Mouse (Mus musculus) G1E (cell line): ENCODE measurements around the gene Edc3. TPM values are rescaled to one million over a fixed set of nuclear protein-coding genes. Genes with fewer than 3 reads are reported as not detected.

ENCODE experiments used
- ATAC-seq: 2 replicates; pipeline ENCODE4 v1.8.0; 2016; ENCODE audit warnings: mild to moderate bottlenecking; ENCODE audit not compliant: insufficient number of reproducible peaks, poor library complexity, low FRiP score, severe bottlenecking; ENCODE audit errors: extremely low read depth
- DNase-seq: peaks from one replicate; pipeline ENCODE4 v3.0.0; 2012; ENCODE audit warnings: low spot score
- H3K27me3 ChIP-seq: 2 replicates; pipeline ENCODE4 v1.6.1; 2012; ENCODE audit warnings: mild to moderate bottlenecking, low read length, inconsistent platforms; ENCODE audit not compliant: insufficient read depth
- H3K36me3 ChIP-seq: replicated peaks from 2 replicates; pipeline ENCODE3; 2012; ENCODE audit warnings: mild to moderate bottlenecking, inconsistent platforms
- H3K4me1 ChIP-seq: 2 replicates; pipeline ENCODE4 v1.6.1; 2012; ENCODE audit warnings: low read depth, low read length, inconsistent platforms, mixed read lengths; ENCODE audit not compliant: insufficient read depth
- H3K4me3 ChIP-seq: 2 replicates; pipeline ENCODE4 v1.5.1; 2012; ENCODE audit warnings: low read depth, mild to moderate bottlenecking, inconsistent platforms, low read length, moderate library complexity, mixed read lengths
- H3K9me3 ChIP-seq: replicated peaks from 2 replicates; pipeline ENCODE4 v1.6.1; 2012; ENCODE audit warnings: inconsistent platforms
- CTCF ChIP-seq: IDR thresholded peaks from 2 replicates; pipeline ENCODE4 v1.5.1; 2012; ENCODE audit warnings: low read depth, low read length, inconsistent platforms, mixed read lengths
- GATA1 ChIP-seq: IDR thresholded peaks from 2 replicates; pipeline ENCODE4 v1.6.1; 2012; ENCODE audit warnings: borderline replicate concordance, low read length, inconsistent platforms, mixed read lengths
- GATA2 ChIP-seq: IDR thresholded peaks from 2 replicates; pipeline ENCODE4 v1.6.1; 2012; ENCODE audit warnings: low read depth, low read length, inconsistent platforms, borderline replicate concordance
- POLR2AphosphoS5 ChIP-seq: IDR thresholded peaks from 2 replicates; pipeline ENCODE4 v1.6.1; 2012; ENCODE audit warnings: low read depth, low read length, inconsistent platforms; ENCODE audit not compliant: insufficient replicate concordance
- TAL1 ChIP-seq: conservative IDR thresholded peaks from 2 replicates; pipeline ENCODE4 v1.6.1; 2012; ENCODE audit warnings: low read depth, low read length, inconsistent platforms, mixed read lengths
- polyA plus RNA-seq: library from polyadenylated mRNA; stranded (reverse); fragments of >175 nt; gene quantifications from 2 replicates; pipeline ENCODE4 v1.2.3, GENCODE M21; 2012
- total RNA-seq, 2 experiments: library from RNA; stranded (forward) in 1 of 2; stranded (reverse) in 1 of 2; fragments of 200-1000 nt in 1 of 2; fragments of >200 nt in 1 of 2; fragmentation: Nextera tagmentation in 1 of 2; gene quantifications; 2 replicates each; pipeline ENCODE4 v1.2.3; 2014 to 2017

The Edc3 gene
- total RNA-seq (2014; fragmentation: Nextera tagmentation) (11.6 and 13.2 TPM in 2 replicates), total RNA-seq (2017) (5.7 and 5.9 TPM in 2 replicates), polyA plus RNA-seq (9.5 and 9.8 TPM in 2 replicates)

DNA sequence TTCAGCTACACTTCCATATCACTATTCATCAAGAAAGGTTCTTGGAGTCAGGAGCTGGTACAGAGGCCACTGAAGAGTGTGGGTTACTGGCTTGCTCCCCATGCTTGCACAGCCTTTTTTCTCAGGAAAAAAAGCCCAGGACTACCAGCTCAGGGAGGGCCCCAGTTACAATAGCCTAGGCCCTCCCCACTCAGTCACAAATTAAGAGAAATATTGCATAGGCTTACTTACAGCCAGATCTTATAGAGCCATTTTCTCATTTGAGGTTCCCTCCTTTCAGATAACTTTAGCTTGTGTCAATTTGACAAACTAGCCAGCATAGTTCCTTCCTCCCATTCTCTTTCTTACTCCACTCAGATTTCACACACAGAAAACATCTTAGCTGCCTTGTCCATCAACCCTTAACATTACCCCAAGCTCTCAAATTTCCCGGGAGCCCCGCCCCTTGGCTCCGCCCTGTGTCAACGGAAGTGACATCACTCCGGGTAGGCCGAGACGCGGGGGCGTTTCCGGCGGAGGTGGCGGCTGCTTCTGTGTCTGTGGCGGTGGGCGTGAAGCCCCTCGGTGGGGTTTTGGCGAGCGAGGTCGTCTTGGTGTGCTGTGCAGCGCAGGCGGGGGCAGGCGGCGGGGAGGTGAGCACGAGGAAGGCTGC is at the start of gene Edc3:
Edc3 (plus strand) TSS at position 473 of the 652 bp plus-strand sequence.
- Histone ChIP-seq H3K9me3 (0 out of 2 replicates have a peak, but pooled peaks cover 3% of the 10 kb centered on the region), H3K4me1 (peaks cover 25% of the 10 kb centered on the region), H3K4me3 (peak within 1 kb of the TSS; percentile 96), H3K27me3 (peaks cover 8% of the 10 kb centered on the region), H3K36me3 (peaks cover 23% of the 10 kb centered on the region)
- ATAC-seq (peak; percentile 68), DNase-seq (peak; percentile 95)
- no peak for TF ChIP-seq POLR2AphosphoS5
- no peak for TF ChIP-seq GATA2
- TF ChIP-seq CTCF, result no peak
- TF ChIP-seq GATA1, result no peak
- TF ChIP-seq TAL1, result no peak

DNA sequence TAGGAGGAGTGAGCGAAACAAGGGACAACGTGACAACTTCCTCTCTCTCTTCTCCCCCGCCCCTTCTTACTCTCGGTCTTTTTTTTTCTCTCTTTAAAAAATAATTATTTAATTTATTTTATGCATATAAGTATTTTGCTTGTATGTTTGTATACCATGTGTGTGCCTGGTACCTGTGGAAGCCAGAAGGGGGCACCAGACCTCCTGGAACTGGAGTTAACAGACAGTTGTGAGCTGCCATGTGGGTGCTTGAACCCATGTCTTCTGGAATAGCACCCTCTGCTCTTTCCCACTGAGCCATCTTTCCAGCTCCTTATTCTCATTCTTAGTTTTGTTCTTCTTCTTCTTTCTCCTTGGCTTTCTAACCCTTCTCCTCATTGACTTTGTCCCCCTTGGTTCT is 49.4 kb upstream of the Edc3 start:
- Histone ChIP-seq H3K9me3 (no peaks in the 10 kb centered on the region), H3K27me3 (peaks cover 13% of the 10 kb centered on the region), H3K36me3 (no peaks in the 10 kb centered on the region), H3K4me1 (peaks cover 23% of the 10 kb centered on the region), H3K4me3 (no peak overlapping the region)
- DNase-seq, result no peak
- no peak for ATAC-seq
- no peak for TF ChIP-seq GATA2
- TF ChIP-seq GATA1, result no peak
- no peak for TF ChIP-seq TAL1
- no peak for TF ChIP-seq POLR2AphosphoS5
- TF ChIP-seq CTCF, result no peak

DNA sequence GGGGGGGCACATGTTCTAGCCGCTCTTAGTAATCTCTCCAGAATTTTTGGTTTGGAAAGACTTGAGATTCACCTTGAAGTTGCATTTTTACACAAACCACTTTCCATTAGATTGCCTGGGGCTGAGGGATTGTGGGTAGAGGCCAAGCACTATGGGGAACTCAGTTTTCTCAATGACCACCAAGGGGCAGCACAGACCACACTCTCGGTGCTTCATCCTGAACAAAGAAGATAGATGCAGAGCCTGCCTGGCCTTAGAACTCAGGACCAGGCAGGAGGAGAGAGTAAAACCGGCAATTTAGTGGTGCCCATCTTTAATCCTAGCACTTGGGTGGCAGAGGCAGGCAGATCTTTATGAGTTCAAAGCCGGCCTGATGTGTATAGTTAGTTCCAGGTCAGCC is 48.6 kb upstream of the Edc3 start:
- peaks cover 13% of the 10 kb centered on the region for H3K27me3 ChIP-seq
- peak; percentile 50; the same call in 1 of the 2 replicates for TF ChIP-seq CTCF
- TF ChIP-seq TAL1, result no peak
- TF ChIP-seq GATA2, result no peak
- H3K4me3 ChIP-seq, result no peak overlapping the region
- no peak for ATAC-seq
- peak; percentile 47 for DNase-seq
- peaks cover 22% of the 10 kb centered on the region for H3K4me1 ChIP-seq
- H3K36me3 ChIP-seq, result no peaks in the 10 kb centered on the region
- H3K9me3 ChIP-seq, result no peaks in the 10 kb centered on the region

DNA sequence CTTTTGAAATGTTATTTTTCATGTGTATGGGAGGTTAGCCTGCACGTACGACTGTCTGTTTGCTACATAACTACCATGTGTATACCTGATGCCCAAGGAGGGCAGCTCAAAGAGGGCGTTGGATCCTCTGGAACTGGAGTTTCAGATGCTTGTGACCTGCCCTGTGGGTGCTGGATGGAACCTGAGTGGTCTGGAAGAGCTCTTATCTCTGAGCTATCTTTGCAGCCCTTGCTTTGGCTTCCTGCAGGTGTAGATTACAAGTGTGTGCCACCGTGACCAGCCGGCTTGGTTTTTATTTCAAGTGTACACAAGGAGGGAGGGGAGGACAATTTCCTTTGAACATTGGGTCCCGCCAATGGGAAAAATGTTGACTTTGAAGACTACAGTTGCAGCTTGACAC is 47.8 kb upstream of the Edc3 start:
- DNase-seq, result no peak
- ATAC-seq, result no peak
- Histone ChIP-seq H3K4me3 (no peak overlapping the region), H3K4me1 (peaks cover 22% of the 10 kb centered on the region), H3K36me3 (no peaks in the 10 kb centered on the region), H3K27me3 (peaks cover 13% of the 10 kb centered on the region), H3K9me3 (no peaks in the 10 kb centered on the region)
- TF ChIP-seq POLR2AphosphoS5 (no peak), TAL1 (0 out of 2 replicates have a peak, but pooled peaks have one; percentile 18), CTCF (no peak), GATA1 (no peak)

DNA sequence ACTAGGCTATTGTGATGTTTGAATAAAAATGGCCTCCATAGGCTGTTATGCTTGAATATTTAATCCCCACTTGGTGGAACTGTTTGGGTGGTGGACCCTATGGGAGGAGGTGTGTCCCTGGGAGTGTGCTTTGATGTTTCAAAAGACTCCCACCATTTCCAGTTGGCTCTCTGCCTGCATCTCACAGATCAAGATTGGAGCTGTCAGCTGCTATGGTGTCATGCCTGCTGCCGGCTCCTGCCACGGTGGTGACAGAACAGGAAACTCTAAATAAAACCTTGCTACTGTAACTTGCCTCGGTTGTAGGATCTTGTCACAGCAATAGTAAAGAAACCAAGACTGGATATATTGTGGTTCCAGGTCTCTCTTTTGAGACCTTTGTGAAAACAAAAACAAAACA is 46.8 kb upstream of the Edc3 start:
- no peaks in the 10 kb centered on the region for H3K9me3 ChIP-seq
- no peak for ATAC-seq
- no peak for DNase-seq

DNA sequence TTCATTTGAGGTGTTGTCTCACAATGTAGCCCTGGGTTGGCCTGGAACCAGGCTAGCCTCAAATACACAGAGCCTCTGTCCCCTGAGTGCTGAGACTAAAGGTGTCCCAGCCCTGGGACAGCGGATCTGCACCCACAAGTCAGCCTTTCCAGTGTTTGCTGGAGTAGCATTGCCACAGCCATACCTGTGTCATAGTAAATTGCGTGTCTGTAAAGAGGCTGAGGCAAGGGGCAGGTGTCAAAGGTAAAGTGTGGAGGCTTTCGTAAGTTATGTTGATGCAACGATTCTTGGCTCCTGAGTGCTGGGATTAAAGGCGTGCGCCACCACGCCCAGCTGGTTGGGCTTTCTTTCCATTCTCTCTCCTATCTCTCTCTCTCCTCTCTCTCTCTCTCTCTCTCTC is 43.7 kb upstream of the Edc3 start:
- H3K27me3 ChIP-seq, result peaks cover 39% of the 10 kb centered on the region
- peaks cover 13% of the 10 kb centered on the region for H3K4me1 ChIP-seq

More for the DNA sequence above, 46.8 kb upstream of the Edc3 start:
- Histone ChIP-seq H3K4me1 (peaks cover 14% of the 10 kb centered on the region), H3K36me3 (no peaks in the 10 kb centered on the region), H3K27me3 (peaks cover 20% of the 10 kb centered on the region), H3K4me3 (no peak overlapping the region)
- TF ChIP-seq GATA1, result no peak
- TF ChIP-seq CTCF, result no peak

More for the DNA sequence above, 43.7 kb upstream of the Edc3 start:
- TF ChIP-seq POLR2AphosphoS5, result no peak
- TF ChIP-seq TAL1, result no peak
- no peak for TF ChIP-seq GATA2
- ATAC-seq, result no peak
- DNase-seq, result no peak
- H3K36me3 ChIP-seq, result no peaks in the 10 kb centered on the region
- no peaks in the 10 kb centered on the region for H3K9me3 ChIP-seq
- no peak overlapping the region for H3K4me3 ChIP-seq
